Mouse (Mus musculus) cerebellum, postnatal 4 days (tissue): ENCODE measurements around the gene Vmp1.

Experiments
- DNase-seq, 2 experiments: peaks; one replicate each; pipeline ENCODE4 v3.0.0; 2022; ENCODE audit warnings: low spot score in 2 of 2, mixed read lengths in 1 of 2

The Vmp1 gene

DNA sequence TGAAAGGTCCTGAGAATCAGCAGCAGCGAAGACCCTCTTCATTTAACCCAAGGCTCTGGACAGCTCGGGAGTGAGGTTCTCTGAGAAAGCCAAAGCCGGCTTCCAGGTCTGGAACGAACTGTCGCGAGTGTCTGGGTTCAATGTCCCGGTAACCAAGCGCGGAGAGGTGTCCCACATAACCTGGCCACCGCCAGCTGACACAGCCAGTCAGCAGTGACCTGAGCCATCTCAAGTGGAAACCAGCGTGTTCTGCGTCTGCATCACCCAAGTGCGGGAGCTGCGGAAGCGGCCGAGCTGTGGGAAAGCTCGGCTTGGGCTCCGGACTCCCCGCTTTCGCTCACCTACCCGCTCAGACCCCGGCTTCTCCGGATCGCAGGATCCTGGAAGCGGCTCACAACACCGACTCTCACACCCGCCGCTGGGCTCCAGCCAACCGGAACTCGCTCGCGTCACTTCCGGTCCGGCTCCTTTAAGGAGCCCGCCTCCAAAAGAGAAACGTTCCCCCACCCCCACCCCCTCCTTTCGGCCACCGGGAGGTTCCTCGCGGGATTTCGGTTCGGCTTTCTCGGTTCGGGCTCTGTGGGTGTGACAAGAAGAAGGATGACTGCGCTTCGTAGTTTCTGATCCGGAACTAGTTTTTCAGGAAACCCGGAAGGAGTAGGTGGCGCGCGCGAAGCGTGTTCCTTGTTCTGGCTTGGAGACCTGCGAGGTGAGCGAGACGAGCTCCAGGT, at the start of gene Vmp1, which contains the start of gene Ptrh2:
Gene Vmp1 (minus strand): TSS at position 442 of the 731 bp plus-strand sequence.
Gene Ptrh2 (plus strand): TSS at position 591 of the 731 bp plus-strand sequence.
- DNase-seq: peak; percentile 89 to 97

DNA sequence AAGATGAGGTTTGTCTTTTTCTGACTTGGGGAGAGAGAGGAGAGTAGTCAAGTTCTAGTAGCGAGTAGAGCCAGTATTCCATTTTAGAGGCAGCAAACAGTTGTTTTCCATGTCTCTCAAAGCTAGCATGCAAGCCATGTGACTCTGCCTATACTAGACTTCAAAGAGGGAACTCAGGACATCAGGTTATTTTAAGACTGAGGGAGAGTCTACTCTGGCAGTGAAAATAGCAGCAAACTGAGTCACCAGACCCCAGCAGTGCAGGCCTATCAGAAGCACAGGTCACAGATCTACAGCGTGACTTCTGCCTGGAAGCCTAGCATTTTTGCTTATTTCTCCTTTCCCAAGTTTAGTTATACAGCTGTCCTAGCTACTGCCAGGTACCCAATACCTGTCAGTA, 47.8 kb upstream of the Vmp1 start:
- DNase-seq: no peak

DNA sequence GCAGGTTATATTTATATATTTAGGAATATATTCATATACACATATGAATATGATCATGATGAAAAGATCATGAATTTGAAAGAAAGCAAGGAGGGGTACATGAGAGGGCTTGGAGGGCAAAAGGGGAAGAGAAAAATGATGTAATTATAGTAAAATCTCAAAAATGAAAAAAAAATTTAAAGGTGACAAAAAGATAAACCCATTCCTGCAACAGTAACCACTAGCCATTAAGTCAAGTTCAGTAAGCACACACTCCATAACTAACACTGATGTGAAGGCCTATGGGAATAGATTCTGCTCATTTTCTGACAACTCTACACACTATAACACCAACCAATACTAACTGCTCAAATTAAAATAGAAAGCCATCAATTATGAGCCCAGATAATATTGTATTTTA, 42.0 kb upstream of the Vmp1 start:
- no peak for DNase-seq

DNA sequence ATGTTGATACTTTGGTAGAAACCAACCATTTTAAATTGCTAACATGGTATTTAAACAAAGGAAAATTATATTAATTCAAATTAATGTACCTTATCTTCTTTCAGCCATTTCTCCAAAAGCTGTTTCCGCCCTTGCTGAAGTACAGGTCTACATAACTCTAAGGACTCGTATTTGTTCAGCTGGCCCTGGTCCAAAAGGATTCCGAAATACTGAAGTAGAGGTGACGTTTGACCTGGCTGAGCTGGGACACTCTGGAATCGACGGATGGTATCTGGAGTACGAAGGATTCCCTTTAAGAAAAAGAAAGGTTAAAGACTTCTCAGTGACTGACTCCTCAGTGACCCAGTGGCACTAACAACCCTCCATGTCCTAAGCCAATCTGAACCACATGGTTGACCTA, 41.3 kb upstream of the Vmp1 start:
- no peak for DNase-seq

DNA sequence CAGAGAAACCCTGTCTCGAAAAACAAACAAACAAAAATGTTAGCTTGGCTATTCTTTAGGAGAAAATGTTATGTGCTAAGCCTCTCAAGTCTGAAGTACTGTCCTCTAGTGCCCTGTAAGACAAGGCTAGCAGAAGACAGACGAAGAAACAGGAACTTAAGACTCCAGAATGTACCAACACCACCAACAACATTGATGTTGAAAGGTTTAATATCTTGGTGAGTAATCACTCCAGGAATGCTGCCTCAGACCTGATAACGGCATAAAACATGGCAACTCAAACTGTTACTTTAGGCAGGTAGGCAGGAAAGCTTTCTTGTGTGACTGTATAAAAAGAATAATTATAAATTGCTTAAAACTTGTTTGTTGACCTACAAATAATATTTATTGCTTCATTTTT, 40.4 kb upstream of the Vmp1 start:
- DNase-seq: no peak

DNA sequence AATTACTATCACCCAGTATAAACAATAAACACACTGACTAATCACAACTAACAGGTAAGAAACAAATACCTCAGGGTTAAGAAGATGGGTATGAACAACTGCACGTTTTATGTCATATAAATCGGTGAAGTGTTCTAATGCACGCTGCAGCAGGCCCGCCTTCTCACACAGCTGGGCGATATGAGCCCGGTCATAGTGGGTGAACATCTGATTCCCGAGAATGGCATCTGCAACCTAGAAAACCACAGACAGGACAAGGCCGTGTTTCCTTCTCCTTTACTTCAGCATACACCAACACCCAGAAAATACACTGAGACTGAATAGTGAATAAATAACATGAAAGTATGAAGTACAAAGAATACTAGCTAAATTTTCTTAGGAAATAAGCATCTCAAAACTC, 35.8 kb upstream of the Vmp1 start:
- DNase-seq: no peak

DNA sequence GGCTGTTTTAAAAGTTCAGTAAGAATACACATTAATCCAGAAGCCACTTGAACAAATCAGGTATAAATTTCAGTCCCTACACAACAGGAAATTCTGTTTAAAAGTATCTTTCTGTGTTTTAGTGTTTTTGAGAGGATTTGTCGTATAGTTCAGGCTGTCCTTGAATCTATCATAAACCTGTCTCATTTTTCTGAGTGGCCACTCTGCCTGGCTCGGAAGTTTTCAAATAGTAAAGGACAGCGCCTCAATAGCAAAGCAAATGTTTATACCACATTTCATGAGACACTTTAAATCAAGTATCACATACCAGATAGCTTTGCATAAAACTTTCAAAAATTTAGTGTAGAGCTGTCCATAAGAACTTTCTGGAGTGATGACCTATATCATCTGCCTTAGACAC, 34.7 kb upstream of the Vmp1 start:
- DNase-seq: no peak

DNA sequence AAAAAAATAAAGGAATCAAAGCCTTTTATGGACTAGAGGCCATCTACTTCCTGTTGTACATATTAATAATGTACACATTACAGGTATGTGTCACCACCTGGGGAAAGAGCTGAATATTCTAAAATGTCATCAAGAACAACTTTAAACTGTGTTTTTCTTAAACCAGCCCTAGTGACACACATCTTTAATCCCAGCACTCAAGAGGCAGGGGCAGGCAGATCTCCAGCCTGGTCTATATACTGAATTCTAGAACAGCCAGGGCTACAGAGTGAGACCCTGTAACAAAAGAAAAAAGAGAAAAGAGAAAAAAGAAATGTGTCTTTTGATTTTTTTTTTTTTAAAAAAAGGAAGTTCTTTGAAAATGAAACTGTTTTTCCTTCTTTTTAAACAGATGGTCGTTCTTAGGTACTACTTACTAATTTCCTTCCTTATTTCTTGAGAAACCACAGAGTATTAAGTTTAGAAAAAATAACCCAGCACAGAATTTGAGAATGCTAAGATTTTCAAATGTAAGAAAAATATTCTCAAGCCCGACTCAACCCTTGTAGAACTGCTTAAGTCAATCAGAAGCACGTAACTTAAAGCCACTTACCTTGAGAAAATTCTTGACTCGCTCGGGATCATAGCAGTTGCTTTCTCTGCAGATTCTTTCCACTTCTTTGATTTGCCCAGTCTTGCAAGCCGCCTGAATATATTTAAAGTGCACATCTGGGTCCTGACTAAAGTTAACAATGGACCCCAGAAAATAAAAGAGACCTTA, 33.9 kb upstream of the Vmp1 start:
- no peak for DNase-seq

DNA sequence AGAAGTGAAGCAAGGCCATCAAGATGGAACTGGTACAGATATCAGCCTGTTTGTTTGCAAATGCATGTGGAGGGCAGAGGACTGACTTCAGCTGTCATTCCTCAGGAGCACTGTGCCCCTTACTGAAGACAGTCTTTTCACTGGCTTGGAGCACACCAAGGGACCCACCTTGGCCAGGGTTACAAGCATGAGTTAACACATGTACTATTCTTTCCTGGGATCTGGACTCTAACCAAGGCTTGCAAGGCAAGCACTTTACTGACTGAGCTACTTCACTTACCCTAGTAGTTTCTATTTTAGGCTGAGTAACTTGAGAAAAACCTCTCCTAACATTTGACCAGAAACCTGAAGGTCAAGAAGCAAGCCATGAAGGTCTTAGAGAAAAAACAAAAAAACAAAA, 31.0 kb upstream of the Vmp1 start:
- no peak for DNase-seq

DNA sequence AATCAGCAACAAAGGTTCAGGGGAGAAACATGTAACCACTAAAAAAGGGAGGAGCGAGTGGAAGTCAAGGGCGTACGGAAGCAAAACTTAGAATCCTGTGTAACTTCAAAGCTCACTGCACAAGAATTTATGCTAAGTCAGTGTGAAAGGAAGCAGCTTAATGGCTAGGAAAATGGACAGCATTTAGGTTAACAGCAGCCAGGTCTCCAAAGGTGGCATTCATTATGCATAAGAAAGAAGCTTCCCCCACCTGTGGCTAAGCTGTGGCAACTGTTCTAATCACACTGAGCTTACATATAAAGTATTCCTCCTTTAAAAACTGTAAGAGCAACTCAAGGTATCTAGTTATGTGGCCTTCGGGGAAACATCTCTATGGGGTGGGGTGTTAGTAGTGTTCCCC, 17.5 kb upstream of the Vmp1 start:
- no peak for DNase-seq

DNA sequence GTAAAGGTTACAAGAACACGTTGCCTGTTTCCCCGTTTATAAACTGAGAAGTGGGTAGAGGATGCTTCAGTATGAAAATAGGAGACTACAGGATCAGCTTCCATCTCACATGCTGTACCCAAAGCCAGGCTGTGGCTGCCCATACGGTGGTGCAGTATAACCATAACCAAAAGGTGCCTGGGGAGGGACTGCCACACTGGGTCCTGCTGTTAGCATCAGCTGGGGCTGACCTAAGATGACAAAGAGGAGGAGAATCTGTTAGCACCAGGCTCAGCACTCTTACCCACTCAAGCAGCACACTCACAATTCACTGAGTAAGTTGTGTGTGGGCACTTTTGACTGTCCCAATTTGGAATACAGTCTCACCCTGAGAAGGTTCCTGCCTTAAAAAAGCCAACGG, 11.8 kb upstream of the Vmp1 start:
- no peak for DNase-seq

DNA sequence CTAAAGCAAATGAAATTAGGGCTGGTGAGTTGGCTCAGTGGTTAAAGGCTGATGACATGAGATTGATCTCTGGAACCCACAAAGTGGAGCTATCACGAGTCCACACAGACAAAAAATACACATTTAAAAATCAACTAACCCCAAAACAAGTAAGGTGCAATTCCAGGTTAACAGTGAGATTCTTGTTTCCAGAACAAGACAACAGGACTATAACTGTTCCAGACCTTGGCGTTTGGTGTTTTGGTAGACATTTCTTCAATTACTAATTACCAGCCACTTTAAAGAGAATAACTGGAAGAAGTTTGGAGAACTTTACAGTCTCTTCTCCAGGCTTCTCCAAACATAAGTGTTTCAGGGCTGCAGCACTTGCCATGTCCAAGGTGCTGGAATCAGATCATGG, 8.9 kb upstream of the Vmp1 start:
- DNase-seq: no peak

DNA sequence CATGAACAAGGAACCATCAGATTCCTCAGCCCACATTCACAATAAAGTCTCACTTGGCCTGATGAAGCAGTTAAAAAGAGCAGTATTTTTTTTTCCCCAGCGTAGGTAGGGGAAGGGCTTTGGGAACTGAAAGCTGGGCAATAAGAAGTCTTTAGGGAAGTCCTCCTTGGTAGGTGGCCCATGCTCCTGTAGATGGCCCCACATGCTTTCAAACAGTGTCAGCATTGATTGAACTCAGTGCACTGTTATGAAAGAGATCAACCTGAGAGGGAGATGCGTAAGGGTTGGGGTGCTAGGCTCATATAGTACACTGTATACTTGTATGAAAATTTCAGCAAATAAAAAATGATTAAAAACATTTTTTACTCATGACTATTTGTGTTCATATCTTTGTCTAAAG, 8.3 kb upstream of the Vmp1 start:
- no peak for DNase-seq

DNA sequence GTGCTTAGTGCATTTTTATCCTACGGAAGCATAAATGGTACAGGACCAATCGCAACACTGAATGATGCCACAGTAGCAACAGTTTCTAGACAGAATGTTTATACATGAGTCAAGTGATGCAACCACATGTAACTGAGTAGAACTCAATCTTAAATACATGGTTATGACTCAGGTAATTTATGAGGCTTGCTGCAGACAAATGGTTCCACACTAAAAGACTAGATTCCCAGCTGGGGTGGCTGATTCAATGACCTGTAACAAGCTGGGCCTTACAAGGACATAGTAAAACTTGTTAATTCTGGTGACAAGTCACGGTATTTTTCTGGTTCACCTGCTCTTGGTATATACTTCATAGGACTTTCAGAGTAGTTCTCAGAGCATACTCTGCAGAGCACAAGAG, 7.8 kb upstream of the Vmp1 start:
- no peak for DNase-seq

DNA sequence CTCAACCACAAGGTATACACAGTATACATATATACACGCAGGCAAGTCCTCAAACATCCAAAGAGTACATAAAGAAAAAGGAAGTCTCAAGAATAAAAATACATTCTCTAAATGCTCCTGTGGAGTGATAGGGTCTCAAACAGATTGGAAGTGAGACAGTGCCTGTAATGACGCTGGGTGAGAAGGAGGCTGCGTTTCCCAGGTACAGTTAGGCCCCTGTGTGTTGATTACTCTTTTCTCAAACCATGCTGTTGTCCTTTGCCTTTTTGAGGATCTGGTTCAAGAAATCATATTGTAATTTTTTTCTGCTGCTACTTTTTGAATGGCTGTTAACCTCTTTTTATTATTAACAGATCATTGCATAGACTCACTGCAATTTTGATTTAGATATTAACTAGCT, 6.7 kb upstream of the Vmp1 start:
- DNase-seq: no peak

DNA sequence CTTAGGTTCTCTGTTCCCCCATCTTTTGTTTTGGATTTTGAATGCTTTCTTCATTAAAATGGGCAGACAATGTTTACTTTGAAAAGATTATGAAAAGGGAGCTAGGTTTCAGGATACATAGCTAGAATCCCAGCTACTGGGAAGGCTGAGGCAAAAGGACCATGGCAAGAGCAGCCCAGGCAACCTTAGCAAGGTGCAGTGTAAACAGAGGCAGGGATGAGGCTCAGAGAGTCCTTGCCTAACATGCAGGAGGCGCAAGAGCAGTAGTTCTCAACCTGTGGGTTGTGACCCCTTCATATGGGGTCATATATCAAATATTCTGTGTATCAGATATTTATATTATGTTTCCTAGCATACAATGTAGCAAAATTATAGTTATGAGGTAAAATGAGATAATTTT, 1.7 kb upstream of the Vmp1 start:
- DNase-seq: no peak

DNA sequence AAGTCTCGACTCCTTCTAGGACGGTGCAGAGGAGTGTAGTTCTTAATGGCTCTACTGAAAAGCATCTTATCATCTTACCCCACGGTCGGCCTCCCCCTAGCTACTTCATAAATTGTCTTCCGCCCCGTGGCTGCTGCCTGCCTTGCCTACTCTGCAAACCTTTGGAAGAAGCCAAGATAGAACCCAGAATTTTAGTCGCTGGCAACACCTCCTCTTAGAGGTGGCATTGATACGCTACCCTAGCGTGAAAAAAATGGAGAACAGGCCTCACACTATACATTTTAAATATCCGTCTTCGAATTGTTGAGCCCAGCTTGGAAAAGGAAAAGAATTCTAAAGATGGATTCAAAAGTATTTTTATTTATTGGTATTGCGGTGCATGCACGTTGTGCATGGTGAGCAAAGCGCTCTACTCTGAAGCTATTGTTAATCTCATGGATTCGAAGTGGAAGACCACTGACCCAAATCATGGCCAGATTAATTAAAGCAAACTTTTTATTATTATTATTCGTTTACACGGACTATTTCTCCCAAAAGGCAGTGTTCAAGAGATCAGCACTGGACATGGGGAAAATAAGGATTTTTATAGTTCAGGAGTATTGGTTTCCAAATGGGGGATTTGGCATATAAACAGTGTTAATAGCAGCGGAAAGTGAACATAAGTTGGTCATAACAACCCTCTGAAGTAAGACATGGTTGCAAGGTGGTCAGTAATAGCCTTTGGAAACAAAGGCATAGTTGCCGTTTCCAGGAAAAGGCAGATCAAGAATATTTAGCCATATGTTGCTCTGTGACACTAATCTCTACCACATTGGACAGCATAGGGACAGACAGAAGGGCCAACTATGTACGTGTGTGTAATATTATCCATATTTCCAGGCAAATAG, 733 bp upstream of the Vmp1 start:
- no peak for DNase-seq

DNA sequence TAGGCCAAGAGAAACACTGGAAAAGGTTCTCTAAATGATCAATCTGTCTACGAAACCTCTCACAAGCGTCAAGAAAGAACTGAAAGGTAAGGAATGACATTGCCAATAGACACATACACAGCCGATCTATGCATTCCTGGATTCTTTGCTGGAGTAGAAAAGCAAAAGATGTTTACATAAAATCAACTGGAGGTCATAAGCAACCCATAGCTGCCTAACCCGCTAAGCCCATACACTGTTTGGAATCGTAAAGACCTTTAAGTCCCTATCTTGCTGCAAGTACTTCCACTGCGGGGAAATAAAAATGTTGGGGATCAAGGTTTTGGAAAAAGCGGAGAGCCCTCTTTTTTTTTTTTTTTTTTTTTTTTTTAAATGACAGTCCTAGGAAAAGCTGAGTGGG, 775 bp downstream of the Vmp1 start:
- no peak for DNase-seq

DNA sequence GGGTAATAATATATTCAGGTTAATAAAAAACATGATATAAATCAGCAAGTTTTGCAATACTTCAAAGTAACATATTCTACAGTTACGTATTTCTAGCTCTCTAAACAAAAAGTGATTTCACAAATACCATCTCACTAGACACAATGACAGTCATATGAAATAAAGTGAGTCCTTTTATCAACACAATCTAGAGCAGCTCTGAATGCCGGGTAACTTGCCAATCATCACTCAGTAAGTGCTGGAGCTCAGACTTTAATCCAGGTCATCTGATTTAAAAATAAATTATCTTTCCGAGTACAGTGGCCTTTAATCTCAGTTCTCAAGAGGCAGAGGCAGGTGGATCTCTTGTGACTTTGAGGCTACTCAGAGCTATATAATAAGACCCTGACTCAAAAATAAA, 2.2 kb downstream of the Vmp1 start:
- DNase-seq: no peak

DNA sequence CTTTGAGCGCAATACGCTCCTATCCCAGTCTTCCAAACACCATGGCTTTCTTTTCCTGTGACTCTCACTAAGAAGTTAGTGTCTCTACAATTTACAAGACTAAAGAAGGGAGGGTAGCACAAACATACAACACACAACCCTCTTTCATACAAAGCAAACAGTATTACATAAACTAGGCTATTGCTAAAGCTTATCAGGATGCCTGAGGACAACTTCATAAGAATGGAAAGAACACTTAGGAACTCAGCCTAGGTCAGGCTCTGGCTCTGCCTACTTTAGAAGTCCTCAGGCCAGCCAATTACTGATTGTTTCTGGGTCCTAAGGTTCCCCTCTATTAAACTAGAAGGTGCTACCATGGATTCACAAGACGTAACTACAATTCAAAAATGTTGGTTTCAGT, 2.9 kb downstream of the Vmp1 start:
- no peak for DNase-seq

DNA sequence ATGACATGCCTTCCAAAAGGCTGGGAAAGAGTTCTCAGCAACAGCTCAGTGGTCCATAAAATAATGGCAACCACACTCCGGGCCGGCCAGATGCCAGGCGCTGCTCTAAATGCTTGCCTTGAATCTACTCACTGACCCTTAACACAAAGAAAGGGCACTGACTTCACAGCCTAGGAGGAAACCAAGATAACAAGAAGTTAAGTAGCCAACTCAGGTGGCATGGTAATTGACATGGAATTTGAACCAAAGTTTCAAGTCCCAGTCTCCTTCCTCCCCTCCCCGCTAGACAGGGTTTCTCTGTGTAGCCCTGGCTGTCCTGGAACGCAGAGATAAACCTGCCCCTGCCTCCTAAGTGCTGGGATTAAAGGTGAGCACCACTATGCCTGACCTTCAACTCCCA, 4.7 kb downstream of the Vmp1 start:
- no peak for DNase-seq

DNA sequence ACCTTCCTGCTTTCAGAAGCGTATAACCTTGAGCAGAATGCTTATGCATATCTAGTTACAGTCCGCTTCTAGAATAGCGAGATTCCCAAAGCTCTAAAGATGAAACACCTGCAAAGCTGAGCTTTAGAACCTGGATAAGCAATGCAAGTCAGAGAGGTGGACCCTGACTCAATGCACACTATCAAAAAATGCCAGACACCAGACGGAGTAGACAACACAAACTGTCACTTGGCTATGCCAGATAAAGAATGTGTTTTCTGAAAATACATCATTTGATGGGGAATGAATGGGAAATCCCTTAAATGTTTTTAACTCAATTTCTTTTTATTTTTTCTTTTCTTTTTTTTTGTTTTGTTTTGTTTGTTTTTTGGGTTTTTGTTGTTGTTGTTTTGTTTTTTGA, 8.1 kb downstream of the Vmp1 start:
- no peak for DNase-seq

DNA sequence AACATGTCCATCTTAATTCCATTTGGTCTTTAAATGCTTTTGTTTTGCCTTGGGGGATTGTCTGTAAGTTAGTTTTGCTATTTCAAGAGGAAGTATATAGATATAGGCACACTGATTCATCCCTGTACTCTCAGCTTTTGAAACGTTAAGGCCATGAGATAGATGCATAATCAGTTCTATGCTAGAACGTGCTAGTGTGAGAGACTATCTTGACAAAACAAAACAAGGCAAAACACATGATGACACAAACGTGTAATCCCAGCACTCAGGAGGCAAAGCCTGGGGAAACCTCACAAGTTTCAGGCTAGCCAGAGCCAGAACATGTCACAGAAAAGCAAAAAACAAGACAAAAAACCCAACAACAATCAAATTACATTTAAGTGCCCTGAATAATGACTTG, 10.9 kb downstream of the Vmp1 start:
- no peak for DNase-seq
